21 mouse cellular contexts compared by ENCODE assay signal in the genomic region with DNA sequence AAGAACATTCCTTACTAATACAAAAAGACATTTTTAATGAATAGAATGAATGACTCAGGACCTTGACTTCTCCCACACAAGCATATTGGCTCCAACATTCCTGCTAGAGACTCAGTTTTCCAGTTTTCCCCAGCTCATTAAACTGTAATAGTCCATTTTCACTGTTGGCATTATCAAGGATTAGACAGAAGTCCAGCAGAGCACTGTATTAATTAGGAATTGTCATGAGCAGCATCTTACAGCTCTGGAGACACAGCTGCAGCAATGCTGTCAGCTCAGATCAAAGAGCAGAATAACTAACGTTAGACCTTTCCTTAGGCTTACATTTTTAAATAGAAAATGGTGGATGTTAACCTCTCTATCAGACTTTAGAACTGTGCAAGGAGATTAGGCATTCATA.
DNase-seq lines count a peak whose midpoint lies in the region; ATAC-seq lines count a peak whose summit lies in the region.
"Had no signal": no experiment of that assay in that cellular context is flagged by ENCODE, and none has a peak within 500 bp of the region (broad histone marks: within the 10 kb centered on the region; RNA-seq: fewer than 3 reads in every experiment).

No protein-coding gene starts in this region.

- no peak overlapping the region for H3K4me2 ChIP-seq in embryonic facial prominence, embryonic 14.5 days (ENCODE audit: low read depth, low read length)
- H3K4me2 ChIP-seq in midbrain, embryonic 11.5 days, result no peak overlapping the region
- no peak overlapping the region for H3K4me2 ChIP-seq in midbrain, embryonic 15.5 days
- H3K4me2 ChIP-seq: heart, embryonic 12.5 days; hindbrain, embryonic 14.5 days; intestine, embryonic 15.5 days had no signal

- no peaks in the 10 kb centered on the region for H3K4me1 ChIP-seq in embryonic facial prominence, embryonic 14.5 days (ENCODE audit: control insufficient read depth, insufficient read depth, low read length)
- no peaks in the 10 kb centered on the region for H3K4me1 ChIP-seq in embryonic facial prominence, embryonic 10.5 days
- no peaks in the 10 kb centered on the region for H3K4me1 ChIP-seq in midbrain, embryonic 11.5 days (ENCODE audit: control insufficient read depth, insufficient read depth, low read length)
- no peaks in the 10 kb centered on the region for H3K4me1 ChIP-seq in midbrain, embryonic 10.5 days
- no peaks in the 10 kb centered on the region for H3K4me1 ChIP-seq in midbrain, embryonic 15.5 days
- H3K4me1 ChIP-seq: heart, embryonic 12.5 days; hindbrain, embryonic 10.5 days; intestine, embryonic 15.5 days had no signal

- H3K27ac ChIP-seq in embryonic facial prominence, embryonic 14.5 days (replicated peaks; ENCODE audit: low read depth, low read length), result no peak overlapping the region
- no peak overlapping the region for H3K27ac ChIP-seq in embryonic facial prominence, embryonic 10.5 days (replicated peaks)
- H3K27ac ChIP-seq in midbrain, embryonic 11.5 days (ENCODE audit: low read depth, low read length), result no peak overlapping the region
- no peak overlapping the region for H3K27ac ChIP-seq in midbrain, embryonic 10.5 days (replicated peaks)
- no peak overlapping the region for H3K27ac ChIP-seq in midbrain, embryonic 15.5 days
- H3K27ac ChIP-seq: hindbrain, embryonic 10.5 days; hindbrain, embryonic 14.5 days; intestine, embryonic 15.5 days had no signal

- ATAC-seq in embryonic facial prominence, embryonic 14.5 days (ENCODE audit: low read depth), result no peak
- peak; percentile 70; the same call in 1 of the 2 replicates for ATAC-seq in midbrain, embryonic 11.5 days (ENCODE audit: low FRiP score)
- peak; percentile 88 for ATAC-seq in midbrain, embryonic 15.5 days (replicated peaks)
- ATAC-seq: CD4-positive, CD25-positive, alpha-beta regulatory T cell, adult 4 months; forebrain, postnatal 0 days; intestine, embryonic 15.5 days had no signal

- no peak overlapping the region for H3K9ac ChIP-seq in embryonic facial prominence, embryonic 14.5 days (ENCODE audit: low read depth, low read length)
- no peak overlapping the region for H3K9ac ChIP-seq in midbrain, embryonic 11.5 days (ENCODE audit: low read length)
- no peak overlapping the region for H3K9ac ChIP-seq in midbrain, embryonic 15.5 days
- H3K9ac ChIP-seq: forebrain, postnatal 0 days; heart, embryonic 12.5 days; hindbrain, embryonic 14.5 days; intestine, embryonic 15.5 days had no signal

- 40% methylated on average over 1 of the region's 1 CpGs for WGBS in embryonic facial prominence, embryonic 14.5 days
- 72% methylated on average over 1 of the region's 1 CpGs for WGBS in embryonic facial prominence, embryonic 10.5 days
- WGBS in midbrain, embryonic 11.5 days, result 68% methylated on average over 1 of the region's 1 CpGs
- WGBS in midbrain, embryonic 10.5 days, result 69% methylated on average over 1 of the region's 1 CpGs
- 20% methylated on average over 1 of the region's 1 CpGs for WGBS in midbrain, embryonic 15.5 days

- no peak overlapping the region for H3K4me3 ChIP-seq in embryonic facial prominence, embryonic 14.5 days (ENCODE audit: low read depth, low read length)
- H3K4me3 ChIP-seq in embryonic facial prominence, embryonic 10.5 days, result no peak overlapping the region
- H3K4me3 ChIP-seq in midbrain, embryonic 11.5 days (ENCODE audit: low read depth, low read length), result no peak overlapping the region
- no peak overlapping the region for H3K4me3 ChIP-seq in midbrain, embryonic 10.5 days
- no peak overlapping the region for H3K4me3 ChIP-seq in midbrain, embryonic 15.5 days
- H3K4me3 ChIP-seq: heart, embryonic 12.5 days; hindbrain, embryonic 10.5 days; intestine, embryonic 15.5 days had no signal

- peak; percentile 27 for DNase-seq in embryonic facial prominence, embryonic 14.5 days (ENCODE audit: low spot score)
- no peak for DNase-seq in embryonic facial prominence, embryonic 10.5 days (ENCODE audit: low spot score)
- DNase-seq in midbrain, embryonic 11.5 days (ENCODE audit: low spot score, missing footprints), result no peak
- DNase-seq in midbrain, embryonic 10.5 days (ENCODE audit: low spot score), result no peak
- DNase-seq in retina, postnatal 1 day, result peak; percentile 36
- DNase-seq in adrenal gland, adult 8-10 months, result no peak
- DNase-seq in embryo, embryonic 9.5 days (ENCODE audit: extremely low spot score), result no peak
- DNase-seq: adrenal gland, postnatal 14 days; B cell, adult 2 months; cerebellum, adult 11 months; cerebellum, adult 9-11 months; cerebellum, postnatal 36 days; forebrain, postnatal 0 days; gastrocnemius, postnatal 14 days had no signal

- no peaks in the 10 kb centered on the region for H3K27me3 ChIP-seq in embryonic facial prominence, embryonic 14.5 days (replicated peaks; ENCODE audit: control insufficient read depth, insufficient read depth, low read length)
- H3K27me3 ChIP-seq in embryonic facial prominence, embryonic 10.5 days (replicated peaks; ENCODE audit: low read depth, poor library complexity, severe bottlenecking), result no peaks in the 10 kb centered on the region
- no peaks in the 10 kb centered on the region for H3K27me3 ChIP-seq in midbrain, embryonic 11.5 days (ENCODE audit: control insufficient read depth, insufficient read depth, low read length)
- H3K27me3 ChIP-seq in midbrain, embryonic 10.5 days (ENCODE audit: low read depth, poor library complexity, severe bottlenecking), result no peaks in the 10 kb centered on the region
- H3K27me3 ChIP-seq in midbrain, embryonic 15.5 days (replicated peaks), result no peaks in the 10 kb centered on the region
- H3K27me3 ChIP-seq: heart, embryonic 12.5 days; intestine, embryonic 15.5 days had no signal

- H3K36me3 ChIP-seq in embryonic facial prominence, embryonic 14.5 days (ENCODE audit: control insufficient read depth, insufficient read depth, low read length), result no peaks in the 10 kb centered on the region
- no peaks in the 10 kb centered on the region for H3K36me3 ChIP-seq in embryonic facial prominence, embryonic 10.5 days (replicated peaks)
- no peaks in the 10 kb centered on the region for H3K36me3 ChIP-seq in midbrain, embryonic 11.5 days (ENCODE audit: control insufficient read depth, insufficient read depth, low read length)
- no peaks in the 10 kb centered on the region for H3K36me3 ChIP-seq in midbrain, embryonic 10.5 days
- H3K36me3 ChIP-seq in midbrain, embryonic 15.5 days (replicated peaks), result no peaks in the 10 kb centered on the region
- H3K36me3 ChIP-seq: G1E; heart, embryonic 12.5 days; hindbrain, embryonic 10.5 days; intestine, embryonic 15.5 days had no signal

- no peaks in the 10 kb centered on the region for H3K9me3 ChIP-seq in embryonic facial prominence, embryonic 14.5 days (ENCODE audit: control insufficient read depth, low read length)
- no peaks in the 10 kb centered on the region for H3K9me3 ChIP-seq in embryonic facial prominence, embryonic 10.5 days
- H3K9me3 ChIP-seq in midbrain, embryonic 11.5 days (ENCODE audit: control insufficient read depth, low read length), result no peaks in the 10 kb centered on the region
- H3K9me3 ChIP-seq in midbrain, embryonic 10.5 days (replicated peaks), result no peaks in the 10 kb centered on the region
- no peaks in the 10 kb centered on the region for H3K9me3 ChIP-seq in midbrain, embryonic 15.5 days
- H3K9me3 ChIP-seq: G1E; heart, embryonic 12.5 days; hindbrain, embryonic 10.5 days; intestine, embryonic 15.5 days had no signal

Comparison
In these comparisons a context has a peak if more than half of its experiments do, and no peak if none do; other contexts are left out.
1. DNase-seq: peak in embryonic facial prominence, embryonic 14.5 days (single experiment) and retina, postnatal 1 day (single experiment); none in embryonic facial prominence, embryonic 10.5 days (single experiment), midbrain, embryonic 11.5 days (single experiment), midbrain, embryonic 10.5 days (single experiment), adrenal gland, adult 8-10 months (single experiment) and embryo, embryonic 9.5 days (single experiment).